Mouse (Mus musculus) spleen, adult 2 months (tissue): ENCODE results near the gene Slc30a5. TPM values are rescaled to one million over a fixed set of nuclear protein-coding genes. Genes with fewer than 3 reads are reported as not detected.
A peak's percentile ranks its signal among the peaks of the same experiment; 100 is the strongest.

ENCODE experiments used
- DNase-seq, 2 experiments: peaks; one replicate each; pipeline versions ENCODE4 v3.0.0 to v3.0.0-alpha.2; 2012 to 2021; ENCODE audit warnings: low spot score in 2 of 2, low read depth in 1 of 2
- H3K27ac ChIP-seq: fragments of 200-500 bp; 2 replicates; pipeline ENCODE4 v1.5.1; 2012; ENCODE audit warnings: low read length, inconsistent platforms; ENCODE audit not compliant: insufficient read depth
- H3K27me3 ChIP-seq: fragments of 200-500 bp; 2 replicates; pipeline ENCODE4 v1.6.1; 2012; ENCODE audit warnings: mild to moderate bottlenecking, moderate library complexity, low read length, inconsistent platforms; ENCODE audit not compliant: control insufficient read depth, insufficient read depth
- H3K36me3 ChIP-seq: fragments of 200-500 bp; 2 replicates; pipeline ENCODE4 v1.6.1; 2012; ENCODE audit warnings: mild to moderate bottlenecking, low read length, inconsistent platforms; ENCODE audit not compliant: control insufficient read depth, insufficient read depth
- H3K4me1 ChIP-seq: fragments of 200-500 bp; 2 replicates; pipeline ENCODE4 v1.6.1; 2011; ENCODE audit warnings: inconsistent platforms; ENCODE audit not compliant: control insufficient read depth, insufficient read depth, insufficient read length
- H3K4me3 ChIP-seq: fragments of 200-500 bp; 2 replicates; pipeline ENCODE4 v1.5.1; 2011; ENCODE audit warnings: mild to moderate bottlenecking, inconsistent platforms; ENCODE audit not compliant: insufficient read depth, insufficient read length; ENCODE audit errors: extremely low read depth
- CTCF ChIP-seq: fragments of 200-500 bp; IDR thresholded peaks from 2 replicates; pipeline ENCODE4 v1.5.1; 2011; ENCODE audit warnings: mild to moderate bottlenecking, inconsistent platforms; ENCODE audit not compliant: insufficient read depth, insufficient read length, insufficient replicate concordance; ENCODE audit errors: extremely low read depth
- POLR2A ChIP-seq: fragments of 200-500 bp; IDR thresholded peaks from 2 replicates; pipeline ENCODE4 v1.6.1; 2011; ENCODE audit warnings: low read depth, low read length, inconsistent platforms
- WGBS: fragments of 180-500 bp; shearing (Covaris S2); methylation state at CpG from one replicate; pipeline ENCODE4 v1.1.7; 2018; 5-methylcytosine and 5-hydroxymethylcytosine counted together
- polyA plus RNA-seq: library from polyadenylated mRNA; depleted of rRNA; stranded (reverse); fragments of >200 nt; gene quantifications from 2 replicates; pipeline ENCODE4 v1.2.3, GENCODE M21; 2012

Gene Slc30a5
- polyA plus RNA-seq, 1 experiment: 20.6 TPM

DNA sequence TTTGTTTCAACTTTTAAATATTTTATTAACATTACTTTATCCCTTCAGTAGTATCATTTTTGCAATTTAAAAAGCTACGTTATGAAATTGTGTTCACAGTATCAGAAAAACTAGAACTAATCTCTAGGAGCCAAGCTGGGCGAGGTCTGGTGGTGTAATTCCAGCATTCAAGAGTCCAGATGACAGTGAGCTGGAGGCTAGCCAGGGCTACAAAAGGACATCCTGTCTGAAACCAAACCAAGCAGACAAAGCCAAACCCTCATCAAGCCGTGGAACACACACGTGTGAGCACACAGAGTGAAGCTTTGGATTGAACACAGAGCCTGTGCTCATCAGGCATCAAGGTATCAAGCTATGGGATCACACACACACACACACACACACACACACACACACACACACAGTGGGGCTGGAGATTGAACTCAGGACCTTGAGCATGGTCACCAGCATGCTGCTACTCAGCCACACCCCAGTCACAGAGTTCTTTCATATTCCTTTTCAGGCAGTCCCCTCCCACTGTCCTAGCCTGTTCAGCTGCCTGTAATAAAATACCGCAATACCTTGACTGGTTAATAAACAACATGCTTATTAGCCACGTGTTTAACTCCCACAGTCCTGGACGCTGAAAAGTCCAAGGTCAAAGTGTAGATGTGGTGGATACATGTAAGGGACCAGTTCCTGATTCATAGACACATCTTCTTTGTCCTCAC is 9.9 kb upstream of the Slc30a5 start:
- WGBS: 71% methylated on average over 7 of the region's 7 CpGs
- no peak for DNase-seq
- Histone ChIP-seq H3K36me3 (no peaks in the 10 kb centered on the region), H3K4me1 (no peaks in the 10 kb centered on the region), H3K27ac (no peak overlapping the region), H3K27me3 (no peaks in the 10 kb centered on the region), H3K4me3 (no peak overlapping the region)
- no peak for TF ChIP-seq POLR2A
- no peak for TF ChIP-seq CTCF

DNA sequence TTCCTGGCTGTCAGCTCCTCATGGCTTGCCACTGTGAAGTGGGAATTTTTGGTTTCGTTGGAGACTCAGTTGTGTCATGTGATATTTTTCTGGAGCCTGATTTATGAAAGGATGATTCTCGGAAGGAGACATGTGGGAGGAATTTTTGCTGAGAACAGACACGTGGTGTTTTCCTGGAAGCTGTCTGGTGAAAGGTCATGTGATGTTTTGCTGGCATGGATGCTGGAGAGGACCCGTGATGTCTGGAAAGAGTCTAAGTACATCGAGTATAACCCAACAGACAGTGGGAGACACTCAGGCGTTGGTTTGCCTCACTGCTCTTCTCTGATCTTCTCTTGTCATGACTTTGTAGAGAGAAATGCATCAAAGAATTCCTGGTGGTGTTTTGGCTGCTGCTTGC is 8.5 kb upstream of the Slc30a5 start:
- WGBS: 80% methylated on average over 6 of the region's 6 CpGs
- Histone ChIP-seq H3K4me1 (no peaks in the 10 kb centered on the region), H3K4me3 (no peak overlapping the region), H3K27me3 (no peaks in the 10 kb centered on the region), H3K36me3 (no peaks in the 10 kb centered on the region), H3K27ac (no peak overlapping the region)
- TF ChIP-seq CTCF: no peak
- no peak for DNase-seq

DNA sequence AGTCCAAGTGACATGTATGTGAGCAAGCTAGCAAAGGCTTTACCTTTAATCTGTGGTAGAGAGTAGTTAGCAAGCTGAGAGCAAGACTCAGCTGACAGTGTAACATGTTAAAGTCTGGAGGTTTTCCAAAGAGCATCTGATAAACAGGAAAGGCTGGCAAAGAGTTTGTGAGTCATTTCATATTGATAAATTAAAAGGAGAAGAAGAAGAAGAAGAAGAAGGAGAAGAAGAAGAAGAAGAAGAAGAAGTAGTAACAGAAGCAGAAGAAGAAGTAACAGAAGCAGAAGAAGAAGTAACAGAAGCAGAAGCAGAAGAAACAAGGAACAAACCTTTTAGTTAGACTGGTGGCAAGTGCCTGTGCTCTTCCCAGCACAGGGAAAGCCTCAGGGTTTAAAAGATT is 1.6 kb upstream of the Slc30a5 start:
- Histone ChIP-seq H3K27me3 (no peaks in the 10 kb centered on the region), H3K27ac (no peak overlapping the region), H3K4me3 (no peak overlapping the region), H3K36me3 (no peaks in the 10 kb centered on the region), H3K4me1 (peaks cover 7% of the 10 kb centered on the region)
- DNase-seq: no peak
- TF ChIP-seq POLR2A (no peak), CTCF (no peak)

DNA sequence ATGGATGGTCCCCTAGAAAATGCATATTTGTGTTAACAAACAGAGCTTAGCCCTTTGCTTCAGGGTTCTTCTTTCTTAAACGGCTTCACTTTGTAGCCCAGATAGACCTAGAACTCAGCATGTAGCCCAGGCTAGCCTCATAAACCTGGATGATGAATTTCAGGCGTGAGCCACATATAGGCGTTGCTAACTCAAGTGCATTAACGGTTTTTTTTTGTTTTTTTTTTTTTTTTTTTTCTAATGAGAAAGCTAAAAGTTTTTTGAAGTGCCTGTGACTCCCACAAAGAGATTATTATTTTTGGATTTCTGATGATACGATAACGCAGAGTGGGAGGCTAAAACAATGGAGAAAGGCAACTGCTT is 394 bp upstream of the Slc30a5 start:
- H3K4me1 ChIP-seq: peaks cover 7% of the 10 kb centered on the region
- no peak for TF ChIP-seq CTCF
- no peak for TF ChIP-seq POLR2A
- no peak for DNase-seq
- no peaks in the 10 kb centered on the region for H3K27me3 ChIP-seq
- no peak overlapping the region for H3K4me3 ChIP-seq
- 43% methylated on average over 6 of the region's 6 CpGs for WGBS
- no peaks in the 10 kb centered on the region for H3K36me3 ChIP-seq
- no peak overlapping the region for H3K27ac ChIP-seq

DNA sequence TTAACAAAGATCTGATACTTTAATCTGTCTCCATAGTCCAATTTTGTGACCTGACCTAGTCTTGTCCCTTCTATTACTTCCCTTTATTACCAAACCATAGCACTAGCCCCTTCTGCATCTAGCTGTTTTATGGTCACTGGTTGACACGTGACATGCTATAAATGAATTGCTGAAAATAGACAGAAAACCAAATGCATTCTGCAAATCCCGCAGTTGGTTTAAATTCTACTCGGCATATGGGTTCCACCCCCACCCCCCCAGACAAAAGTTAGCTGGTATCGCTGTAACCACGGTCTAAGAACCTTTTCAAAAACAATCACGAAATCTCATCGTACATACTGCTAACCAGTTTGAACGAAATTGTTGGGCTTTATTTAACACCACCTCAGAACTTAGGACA is 1.0 kb downstream of the Slc30a5 start:
- WGBS: under 1% methylated on average over 8 of the region's 8 CpGs
- DNase-seq: peak in 1 of 2 experiments; percentile 18
- H3K27ac ChIP-seq: peak overlapping the region; percentile 87
- TF ChIP-seq POLR2A (no peak), CTCF (no peak)
- peak overlapping the region; percentile 76 for H3K4me3 ChIP-seq
- peaks cover 6% of the 10 kb centered on the region for H3K36me3 ChIP-seq
- peaks cover 7% of the 10 kb centered on the region for H3K4me1 ChIP-seq
- no peaks in the 10 kb centered on the region for H3K27me3 ChIP-seq

DNA sequence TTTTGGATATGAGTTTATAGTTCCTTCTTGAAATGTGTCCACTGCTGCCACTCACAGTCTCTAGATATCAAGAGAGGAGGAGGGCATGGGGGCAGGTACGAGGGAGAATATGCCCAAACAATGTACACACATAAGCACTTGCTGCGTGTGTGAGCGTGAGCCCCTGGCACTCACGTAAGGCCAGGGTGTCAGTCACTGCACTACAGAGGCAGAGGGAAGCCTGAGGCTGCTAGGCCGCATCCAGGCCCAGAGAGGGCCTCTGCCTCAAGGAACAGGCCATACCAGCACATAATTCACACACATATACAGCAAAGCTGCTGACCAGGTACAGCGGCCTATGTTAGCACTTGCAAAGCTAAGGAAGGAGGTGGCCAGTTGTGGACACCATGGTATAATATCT is 2.1 kb downstream of the Slc30a5 start:
- Histone ChIP-seq H3K27me3 (no peaks in the 10 kb centered on the region), H3K4me3 (no peak overlapping the region), H3K27ac (peak overlapping the region; percentile 33; the same call in 1 of the 2 replicates), H3K4me1 (peaks cover 7% of the 10 kb centered on the region), H3K36me3 (peaks cover 6% of the 10 kb centered on the region)
- no peak for TF ChIP-seq POLR2A
- no peak for TF ChIP-seq CTCF
- WGBS: 78% methylated on average over 6 of the region's 6 CpGs
- no peak for DNase-seq

DNA sequence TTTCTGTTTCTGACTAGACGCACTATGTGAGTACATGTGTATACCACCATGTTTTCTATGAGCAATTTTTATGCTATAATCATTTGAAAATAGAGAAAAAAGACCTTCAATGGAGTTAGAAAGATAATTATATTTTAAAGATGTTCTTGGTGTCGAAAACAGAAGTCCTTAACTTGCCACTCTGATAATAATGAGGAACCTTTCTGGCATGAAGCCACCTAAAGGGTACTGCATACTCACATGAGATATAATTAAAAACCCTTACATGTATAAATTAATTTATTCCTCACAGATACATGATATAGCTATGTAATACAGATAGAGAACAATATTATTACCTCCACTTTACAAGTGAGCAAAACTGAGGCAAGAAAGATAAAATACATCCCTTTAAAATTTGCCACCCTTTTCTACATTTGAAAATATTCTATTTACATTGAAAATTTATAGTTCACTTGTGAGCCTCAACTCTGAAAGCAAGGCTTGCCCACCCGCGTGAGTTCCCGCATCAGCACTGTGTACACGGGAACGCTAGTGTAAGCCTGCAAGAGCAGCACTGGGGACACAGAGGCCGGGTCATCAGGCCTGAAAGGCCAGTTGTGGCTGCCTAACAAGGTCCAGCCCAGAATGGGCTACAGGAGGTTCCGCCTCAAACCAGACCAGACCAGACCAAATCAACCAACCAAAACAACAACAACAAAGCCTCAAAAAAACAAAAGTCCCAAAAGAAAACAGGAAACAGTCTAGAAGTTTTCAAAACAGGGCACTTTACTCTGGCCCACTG is 7.4 kb downstream of the Slc30a5 start:
- 90% methylated on average over 9 of the region's 9 CpGs for WGBS
- Histone ChIP-seq H3K36me3 (peaks cover 22% of the 10 kb centered on the region), H3K27ac (peak overlapping the region; percentile 18; the same call in 1 of the 2 replicates), H3K4me3 (no peak overlapping the region), H3K27me3 (no peaks in the 10 kb centered on the region), H3K4me1 (peaks cover 2% of the 10 kb centered on the region)
- DNase-seq: no peak
- TF ChIP-seq CTCF (no peak), POLR2A (no peak)
